Mouse (Mus musculus): ENCODE measurements around the gene C1ql2.

DNA sequence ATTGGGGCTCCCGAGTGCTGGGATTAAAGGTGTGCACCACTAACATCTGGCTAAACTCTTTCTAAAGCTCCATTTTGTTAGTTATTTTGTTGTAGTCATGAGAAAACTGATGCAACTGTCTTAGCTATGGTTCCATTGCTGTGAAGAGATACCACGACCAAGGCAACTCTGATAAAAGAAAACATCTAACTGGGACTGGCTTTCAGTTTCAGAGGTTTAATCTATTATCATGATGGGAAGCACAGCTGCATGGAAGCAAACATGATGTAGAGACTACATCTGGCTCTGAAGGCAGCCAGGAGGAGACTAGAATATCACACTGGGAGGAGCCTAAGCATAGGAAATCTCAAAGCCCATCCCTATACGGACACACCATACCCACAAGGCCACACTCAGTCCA, 48.7 kb upstream of the C1ql2 start:
- TF ChIP-seq EP300 (IDR thresholded peaks at IDR 0.05; ENCODE audit: low read depth) (no peak), CTCF (IDR thresholded peaks at IDR 0.05; ENCODE audit: low read depth) (no peak)
